Mouse (Mus musculus) embryonic facial prominence, embryonic 14.5 days (tissue): ENCODE measurements around the gene Rarg. TPM values are rescaled to one million over a fixed set of nuclear protein-coding genes. Genes with fewer than 3 reads are reported as not detected.

Experiments
- ATAC-seq: fragments of 200-750 bp; cut with Nextera tagmentation; 2 replicates; pipeline ENCODE4 v1.8.0; 2017; ENCODE audit warnings: low read depth, moderate number of reproducible peaks, moderate TSS enrichment
- DNase-seq: peaks from one replicate; pipeline ENCODE4 v3.0.0-alpha.2; 2015; ENCODE audit warnings: low spot score
- H3K27ac ChIP-seq: fragments of 300-500 bp; sonication (generic); replicated peaks from 2 replicates; pipeline ENCODE4 v1.5.1; 2014; ENCODE audit warnings: low read depth, mild to moderate bottlenecking, low read length, moderate library complexity
- H3K27me3 ChIP-seq: fragments of 300-500 bp; sonication (generic); replicated peaks from 2 replicates; pipeline ENCODE4 v1.6.1; 2014; ENCODE audit warnings: low read length; ENCODE audit not compliant: control insufficient read depth, insufficient read depth
- H3K36me3 ChIP-seq: fragments of 300-500 bp; sonication (generic); 2 replicates; pipeline ENCODE4 v1.6.1; 2014; ENCODE audit warnings: low read length, mixed read lengths; ENCODE audit not compliant: control insufficient read depth, insufficient read depth
- H3K4me1 ChIP-seq: fragments of 300-500 bp; sonication (generic); 2 replicates; pipeline ENCODE4 v1.6.1; 2014; ENCODE audit warnings: antibody characterized with exemption, low read length; ENCODE audit not compliant: control insufficient read depth, insufficient read depth
- H3K4me2 ChIP-seq: fragments of 300-500 bp; sonication (generic); 2 replicates; pipeline ENCODE4 v1.6.1; 2014; ENCODE audit warnings: low read depth, mild to moderate bottlenecking, low read length, moderate library complexity, mixed read lengths
- H3K4me3 ChIP-seq: fragments of 300-500 bp; sonication (generic); 2 replicates; pipeline ENCODE4 v1.5.1; 2014; ENCODE audit warnings: low read depth, mild to moderate bottlenecking, low read length
- H3K9ac ChIP-seq: fragments of 300-500 bp; sonication (generic); 2 replicates; pipeline ENCODE4 v1.6.1; 2014; ENCODE audit warnings: low read depth, mild to moderate bottlenecking, low read length, moderate library complexity, mixed read lengths
- H3K9me3 ChIP-seq: fragments of 300-500 bp; sonication (generic); 2 replicates; pipeline ENCODE4 v1.6.1; 2016; ENCODE audit warnings: low read length; ENCODE audit not compliant: control insufficient read depth
- WGBS: fragments of 180-500 bp; shearing (Covaris S2); extraction: QIAGEN DNeasy Blood & Tissue Kit; methylation state at CpG from one replicate; pipeline ENCODE4 v1.1.7; 2014; 5-methylcytosine and 5-hydroxymethylcytosine counted together
- polyA plus RNA-seq: library from polyadenylated mRNA; unstranded; fragments of >200 nt; fragmentation: Nextera tagmentation; extraction: Ambion mirVana; gene quantifications from 2 replicates; pipeline ENCODE4 v1.2.1, GENCODE M21; 2014

Gene Rarg
- 73.8 and 75.3 TPM in 2 replicates for polyA plus RNA-seq

DNA sequence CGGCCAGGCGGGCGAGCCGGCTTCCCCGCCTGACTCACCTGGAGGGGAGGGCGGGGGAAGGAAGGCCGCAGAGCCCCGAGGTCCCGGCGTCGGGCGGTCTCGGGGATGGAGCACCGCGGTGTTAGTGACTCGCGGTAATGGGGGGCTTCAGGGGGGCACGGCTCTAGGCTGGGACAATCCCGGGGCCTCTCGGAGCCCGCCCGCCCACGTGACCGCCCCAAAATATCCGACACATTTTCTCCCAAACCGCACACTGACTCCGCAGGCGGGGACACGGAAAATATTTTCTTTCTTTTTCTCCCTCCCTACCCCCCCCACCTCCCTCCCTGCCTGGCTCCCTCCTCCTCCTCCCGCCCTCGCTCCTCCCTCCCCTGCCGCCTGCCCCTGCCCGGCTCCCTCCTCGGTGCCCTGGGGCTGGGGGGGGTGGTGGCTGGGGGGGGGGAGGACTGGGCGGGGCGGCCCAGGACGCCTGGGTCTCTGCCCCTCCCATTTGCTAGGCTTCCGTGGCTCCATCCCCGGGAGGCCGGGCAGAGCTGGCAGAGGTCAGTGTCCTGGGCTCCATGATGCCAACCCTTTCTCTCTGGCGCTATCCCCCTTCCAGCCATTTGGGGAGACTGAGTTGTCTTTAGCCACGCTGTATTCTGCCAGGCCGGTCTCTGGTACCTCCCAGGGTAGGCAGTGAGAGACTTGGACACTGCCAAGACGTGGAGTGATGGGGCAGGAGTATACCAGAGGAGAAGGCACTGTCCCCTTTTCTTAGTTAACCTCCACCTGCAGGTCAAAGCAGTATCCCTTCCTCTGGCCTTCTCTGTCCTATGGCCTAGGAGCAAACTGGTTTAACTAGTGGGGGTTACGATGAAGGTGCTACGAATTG is at the start of gene Rarg:
Rarg (minus strand) TSS at position 316 of the 874 bp plus-strand sequence.
- DNase-seq (peak; percentile 88), ATAC-seq (peak; percentile 51)
- Histone ChIP-seq H3K27me3 (no peaks in the 10 kb centered on the region), H3K4me3 (peak within 1 kb of the TSS; percentile 75), H3K4me2 (peak within 1 kb of the TSS; percentile 79), H3K27ac (peak within 1 kb of the TSS; percentile 99), H3K4me1 (peaks cover 48% of the 10 kb centered on the region), H3K9me3 (no peaks in the 10 kb centered on the region), H3K9ac (peak within 1 kb of the TSS; percentile 97), H3K36me3 (peaks cover 16% of the 10 kb centered on the region)
- 2% methylated on average over 18 of the region's 46 CpGs for WGBS

DNA sequence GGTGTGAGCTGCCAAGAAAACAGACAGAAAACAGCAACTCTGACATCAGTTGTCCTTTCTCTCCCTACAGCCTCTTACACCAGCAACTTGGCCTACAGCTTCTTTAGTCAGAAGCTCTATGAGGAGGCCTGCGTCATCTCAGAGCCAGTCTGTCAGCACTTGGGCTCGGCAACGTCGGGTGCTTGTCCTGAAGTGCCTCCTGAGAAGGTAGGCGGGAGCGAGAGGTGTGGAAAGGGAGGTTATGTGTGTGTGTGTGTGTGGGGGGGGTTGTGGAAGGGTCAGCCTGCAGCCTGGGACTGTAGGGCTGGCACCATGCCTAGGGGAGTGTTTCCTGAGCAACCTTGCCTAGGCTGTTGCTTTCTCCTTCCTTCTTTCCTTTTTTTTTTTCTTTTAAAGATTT is 45.2 kb upstream of the Rarg start:
- no peaks in the 10 kb centered on the region for H3K4me1 ChIP-seq
- no peak overlapping the region for H3K9ac ChIP-seq
- H3K4me2 ChIP-seq, result no peak overlapping the region
- no peak overlapping the region for H3K4me3 ChIP-seq
- peaks cover 84% of the 10 kb centered on the region for H3K36me3 ChIP-seq
- H3K9me3 ChIP-seq, result no peaks in the 10 kb centered on the region
- ATAC-seq, result no peak
- no peak overlapping the region for H3K27ac ChIP-seq
- DNase-seq, result no peak
- 88% methylated on average over 6 of the region's 6 CpGs for WGBS
- no peaks in the 10 kb centered on the region for H3K27me3 ChIP-seq

DNA sequence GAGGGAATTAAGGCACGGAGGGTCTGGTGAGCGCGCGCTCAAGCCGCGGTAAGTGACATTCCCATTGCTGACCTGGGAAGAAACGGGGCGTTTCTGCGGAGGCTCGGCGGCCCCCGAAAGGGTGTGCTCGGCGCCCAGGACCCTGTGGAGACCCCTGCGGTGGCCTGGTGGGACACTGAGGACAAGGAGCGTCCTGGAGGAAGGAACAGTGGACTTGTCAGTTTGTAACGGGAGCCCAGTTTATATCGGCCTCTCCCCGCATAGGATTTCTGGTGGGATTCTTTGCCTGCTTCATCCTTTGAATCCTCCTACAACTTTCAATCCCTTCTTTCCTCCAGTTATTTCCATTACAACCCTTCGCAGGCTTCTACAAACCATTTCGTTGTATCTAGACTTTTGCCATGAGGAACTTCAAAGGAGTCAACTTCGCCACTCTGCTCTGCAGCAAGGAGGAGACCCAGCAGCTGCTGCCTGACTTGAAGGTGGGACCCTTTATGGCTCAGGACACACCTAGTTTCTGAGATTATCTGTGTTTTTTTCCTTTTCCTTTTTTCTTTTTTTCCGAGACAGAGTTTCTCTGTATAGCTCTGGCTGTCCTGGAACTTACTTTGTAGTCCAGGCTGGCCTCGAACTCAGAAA is 39.2 kb upstream of the Rarg start:
- Histone ChIP-seq H3K4me2 (peak overlapping the region; percentile 94), H3K9me3 (no peaks in the 10 kb centered on the region), H3K27me3 (no peaks in the 10 kb centered on the region), H3K36me3 (peaks cover 35% of the 10 kb centered on the region), H3K4me1 (peaks cover 9% of the 10 kb centered on the region), H3K4me3 (peak overlapping the region; percentile 77), H3K27ac (0 out of 2 replicates have a peak overlapping the region, but pooled peaks have one; percentile 21), H3K9ac (peak overlapping the region; percentile 64)
- ATAC-seq, result no peak
- DNase-seq, result no peak
- WGBS, result 4% methylated on average over 22 of the region's 24 CpGs

DNA sequence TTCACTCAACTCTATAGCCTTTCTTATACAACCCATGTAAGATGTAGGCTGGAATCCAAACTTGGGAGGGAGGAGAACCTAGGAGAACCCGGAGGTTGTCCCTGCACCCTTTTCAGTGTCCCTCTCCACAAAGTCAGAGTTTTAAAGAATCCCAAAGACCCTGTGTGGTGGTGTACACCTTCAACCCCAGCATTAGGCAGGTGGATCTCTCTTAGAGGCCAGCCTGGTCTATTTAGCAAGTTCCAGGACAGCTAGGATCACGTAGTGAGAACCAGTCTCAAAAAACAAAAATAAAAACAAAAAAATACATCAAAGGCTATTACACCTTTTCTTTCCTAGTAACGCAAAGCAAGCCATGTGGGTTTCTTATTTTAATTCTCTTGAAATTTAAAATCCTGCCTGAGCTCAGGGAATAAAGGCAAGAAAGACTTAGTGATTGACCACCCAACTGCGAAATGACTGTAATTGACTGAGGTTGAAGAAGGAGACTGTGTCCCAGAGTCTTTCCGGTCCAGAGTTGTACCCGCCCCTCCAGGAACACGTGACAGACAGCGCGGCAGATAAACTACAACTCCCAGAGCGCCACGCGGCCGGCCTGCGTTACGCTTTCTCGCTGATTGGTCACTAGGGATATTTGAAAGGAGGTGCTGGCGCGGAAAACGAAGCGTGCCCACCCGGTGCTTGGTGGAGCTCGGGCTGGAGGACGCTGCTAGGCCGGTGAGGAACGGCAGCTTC is 38.5 kb upstream of the Rarg start, which contains the start of gene Espl1:
Espl1 (plus strand) TSS at position 634 of the 735 bp plus-strand sequence.
- Histone ChIP-seq H3K27ac (peak within 1 kb of the TSS; percentile 21; the same call in 1 of the 2 replicates), H3K9me3 (no peaks in the 10 kb centered on the region), H3K36me3 (peaks cover 28% of the 10 kb centered on the region), H3K4me2 (peak within 1 kb of the TSS; percentile 94), H3K27me3 (no peaks in the 10 kb centered on the region), H3K9ac (peak within 1 kb of the TSS; percentile 64), H3K4me1 (peaks cover 9% of the 10 kb centered on the region), H3K4me3 (peak within 1 kb of the TSS; percentile 77)
- DNase-seq, result peak; percentile 97
- ATAC-seq, result peak; percentile 99
- WGBS, result 6% methylated on average over 25 of the region's 25 CpGs

DNA sequence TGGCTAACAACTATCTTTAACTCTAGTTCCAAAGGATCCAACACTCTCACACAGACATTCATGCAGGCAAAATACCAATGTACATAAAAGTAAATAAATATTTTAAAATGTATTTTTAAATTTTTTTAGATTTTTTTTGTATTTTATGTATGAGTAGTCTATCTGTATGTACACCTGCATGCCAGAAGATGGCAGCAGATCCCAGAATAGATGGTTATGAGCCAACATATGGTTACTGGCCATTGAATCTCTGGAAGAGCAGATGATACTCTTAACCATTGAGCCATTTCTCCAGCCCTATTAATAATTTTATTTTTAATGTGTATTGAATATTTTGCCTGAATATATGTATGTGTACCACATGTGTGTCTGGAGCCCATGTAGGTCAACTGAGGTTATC is 30.1 kb upstream of the Rarg start:
- Histone ChIP-seq H3K4me2 (no peak overlapping the region), H3K27ac (no peak overlapping the region), H3K36me3 (peaks cover 5% of the 10 kb centered on the region; the same call in 1 of the 2 replicates), H3K9ac (no peak overlapping the region), H3K4me3 (no peak overlapping the region), H3K27me3 (no peaks in the 10 kb centered on the region), H3K9me3 (no peaks in the 10 kb centered on the region), H3K4me1 (no peaks in the 10 kb centered on the region)
- DNase-seq (peak; percentile 69), ATAC-seq (no peak)

DNA sequence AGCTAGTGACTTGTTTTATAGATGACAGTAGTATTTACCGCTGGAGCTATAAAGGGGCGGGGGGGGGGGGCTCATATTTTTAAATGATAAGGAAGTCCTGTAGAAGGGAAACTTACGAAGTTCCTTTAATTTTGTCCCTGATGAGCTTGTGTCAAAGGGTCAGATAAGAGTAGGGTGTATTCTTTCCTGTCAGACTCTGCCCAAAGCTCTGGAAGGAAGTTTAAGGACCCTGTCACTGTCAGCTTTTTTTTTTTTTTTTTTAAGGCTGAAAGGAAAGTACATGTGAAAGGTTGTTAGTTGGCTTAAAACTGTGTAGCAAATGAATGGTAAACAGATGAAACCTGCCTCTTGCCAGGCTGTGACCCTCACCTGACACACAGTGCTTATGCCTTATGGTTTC is 26.3 kb upstream of the Rarg start:
- H3K36me3 ChIP-seq, result peaks cover 27% of the 10 kb centered on the region
- no peaks in the 10 kb centered on the region for H3K9me3 ChIP-seq
- no peak for ATAC-seq
- peaks cover 10% of the 10 kb centered on the region; the same call in 1 of the 2 replicates for H3K4me1 ChIP-seq
- no peak overlapping the region for H3K4me3 ChIP-seq
- no peak overlapping the region for H3K4me2 ChIP-seq
- WGBS, result 73% methylated on average over 3 of the region's 3 CpGs
- H3K9ac ChIP-seq, result 0 out of 2 replicates have a peak overlapping the region, but pooled peaks have one; percentile 0
- H3K27me3 ChIP-seq, result no peaks in the 10 kb centered on the region
- H3K27ac ChIP-seq, result no peak overlapping the region
- no peak for DNase-seq

DNA sequence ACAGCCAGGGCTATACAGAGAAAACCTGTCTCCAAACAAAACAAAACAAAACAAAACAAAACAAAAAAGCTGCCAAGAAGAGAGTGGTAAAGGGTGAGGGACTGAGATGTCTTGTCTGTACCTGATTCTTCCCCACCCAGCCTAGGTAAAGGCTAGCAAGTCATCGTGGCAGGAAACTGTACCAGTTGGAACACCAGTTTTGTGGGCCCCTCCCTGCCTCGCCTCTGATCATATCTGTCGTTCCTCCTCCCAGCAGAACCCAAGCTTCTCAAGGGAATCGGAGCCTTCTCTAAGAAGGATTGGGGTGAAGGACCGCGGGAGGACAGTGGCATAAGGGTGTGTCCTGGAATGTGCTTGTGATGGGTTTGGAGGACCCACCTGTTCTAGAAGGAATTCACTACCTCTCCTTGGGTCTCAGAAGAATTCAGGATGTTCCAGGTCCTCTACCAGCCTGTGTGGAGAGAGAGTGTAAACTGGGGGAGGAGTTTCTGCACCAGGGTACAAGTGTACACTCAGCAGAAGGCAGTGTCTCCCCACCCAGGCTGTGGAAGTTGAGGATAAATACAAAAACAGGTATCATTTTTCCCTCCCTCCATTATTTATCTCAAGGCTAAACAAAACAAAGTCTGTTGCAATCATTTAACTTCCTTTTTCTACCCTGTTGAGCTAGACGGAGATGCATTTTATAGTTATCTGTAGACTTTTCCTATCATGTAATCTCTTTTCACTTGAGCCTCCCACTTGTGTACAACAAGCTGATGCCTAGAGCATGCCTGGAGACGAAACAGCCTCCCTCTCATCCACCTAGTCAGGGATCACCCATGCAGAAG is 25.4 kb upstream of the Rarg start:
- Histone ChIP-seq H3K4me2 (no peak overlapping the region), H3K9me3 (no peaks in the 10 kb centered on the region), H3K27ac (no peak overlapping the region), H3K27me3 (no peaks in the 10 kb centered on the region), H3K4me1 (peaks cover 10% of the 10 kb centered on the region; the same call in 1 of the 2 replicates), H3K36me3 (peaks cover 27% of the 10 kb centered on the region), H3K9ac (no peak overlapping the region), H3K4me3 (no peak overlapping the region)
- no peak for ATAC-seq
- WGBS, result 79% methylated on average over 8 of the region's 8 CpGs
- no peak for DNase-seq
